Mouse (Mus musculus) intestine, embryonic 14.5 days (tissue): Measurements from ENCODE around the gene Gramd4. TPM values are rescaled to one million over a fixed set of nuclear protein-coding genes. Genes with fewer than 3 reads are reported as not detected.

Experiments used
- ATAC-seq: fragments of 200-750 bp; cut with Nextera tagmentation; replicated peaks from 2 replicates; pipeline ENCODE4 v1.8.0; 2017; ENCODE audit warnings: low read depth, moderate number of reproducible peaks, moderate TSS enrichment, moderate library complexity; ENCODE audit not compliant: low FRiP score, low TSS enrichment
- DNase-seq: peaks from one replicate; pipeline ENCODE4 v3.0.0-alpha.2; 2018; ENCODE audit warnings: low spot score
- H3K27ac ChIP-seq: fragments of 300-500 bp; sonication (generic); 2 replicates; pipeline ENCODE4 v1.5.1; 2014; ENCODE audit warnings: low read depth, mild to moderate bottlenecking, control low read depth
- H3K27me3 ChIP-seq: fragments of 300-500 bp; sonication (generic); replicated peaks from 2 replicates; pipeline ENCODE4 v1.6.1; 2014; ENCODE audit warnings: low read length, control low read depth; ENCODE audit not compliant: control insufficient read depth, insufficient read depth
- H3K36me3 ChIP-seq: fragments of 300-500 bp; sonication (generic); 2 replicates; pipeline ENCODE4 v1.6.1; 2014; ENCODE audit warnings: low read length, control low read depth; ENCODE audit not compliant: control insufficient read depth, insufficient read depth
- H3K4me1 ChIP-seq: fragments of 300-500 bp; sonication (generic); replicated peaks from 2 replicates; pipeline ENCODE4 v1.6.1; 2014; ENCODE audit warnings: low read length, control low read depth, mixed read lengths; ENCODE audit not compliant: control insufficient read depth, insufficient read depth
- H3K4me2 ChIP-seq: fragments of 300-500 bp; sonication (generic); 2 replicates; pipeline ENCODE4 v1.6.1; 2014; ENCODE audit warnings: low read length
- H3K4me3 ChIP-seq: fragments of 300-500 bp; sonication (generic); 2 replicates; pipeline ENCODE4 v1.5.1; 2014; ENCODE audit warnings: low read depth, low read length, control low read depth, mixed read lengths
- H3K9ac ChIP-seq: fragments of 300-500 bp; sonication (generic); 2 replicates; pipeline ENCODE4 v1.6.1; 2014; ENCODE audit warnings: mild to moderate bottlenecking, low read length
- H3K9me3 ChIP-seq: fragments of 300-500 bp; sonication (generic); 2 replicates; pipeline ENCODE4 v1.6.1; 2016; ENCODE audit warnings: low read length, control low read depth; ENCODE audit not compliant: control insufficient read depth
- WGBS: fragments of 180-500 bp; shearing (Covaris S2); extraction: QIAGEN DNeasy Blood & Tissue Kit; methylation state at CpG from one replicate; pipeline ENCODE4 v1.1.7; 2014; 5-methylcytosine and 5-hydroxymethylcytosine counted together
- polyA plus RNA-seq: library from polyadenylated mRNA; unstranded; fragments of >200 nt; fragmentation: Nextera tagmentation; extraction: Ambion mirVana; gene quantifications from 2 replicates; pipeline ENCODE4 v1.2.1, GENCODE M21; 2014

Gramd4 gene
- polyA plus RNA-seq, 1 experiment from 2014 or later, result 8.1 TPM

- H3K4me2 ChIP-seq, result no peak overlapping the region
Observed at GRCm38 (mm10) chr15:86035913-86036312, 21.6 kb upstream of the Gramd4 start.

GRCm38 (mm10) chr15:86038802-86039201 is 18.7 kb upstream of the Gramd4 start:
- no peak overlapping the region for H3K27ac ChIP-seq
- no peaks in the 10 kb centered on the region for H3K9me3 ChIP-seq
- peaks cover 26% of the 10 kb centered on the region for H3K27me3 ChIP-seq
- no peaks in the 10 kb centered on the region; the same call in 1 of the 2 replicates for H3K4me1 ChIP-seq
- ATAC-seq (peak; percentile 49; the same call in 1 of the 2 replicates), DNase-seq (peak; percentile 86)
- H3K4me2 ChIP-seq, result no peak overlapping the region
- no peaks in the 10 kb centered on the region for H3K36me3 ChIP-seq
- no peak overlapping the region for H3K9ac ChIP-seq
- H3K4me3 ChIP-seq, result no peak overlapping the region
- WGBS, result 0% methylated on average over 2 of the region's 2 CpGs

More at GRCm38 (mm10) chr15:86035913-86036312, 21.6 kb upstream of the Gramd4 start:
- Histone ChIP-seq H3K9me3 (peaks cover 4% of the 10 kb centered on the region; the same call in 1 of the 2 replicates), H3K27ac (no peak overlapping the region), H3K36me3 (no peaks in the 10 kb centered on the region), H3K4me3 (no peak overlapping the region), H3K27me3 (peaks cover 48% of the 10 kb centered on the region), H3K9ac (no peak overlapping the region), H3K4me1 (peaks cover 6% of the 10 kb centered on the region; the same call in 1 of the 2 replicates)
- ATAC-seq (peak; percentile 37; the same call in 1 of the 2 replicates), DNase-seq (no peak)
- 49% methylated on average over 3 of the region's 3 CpGs for WGBS

- no peak for ATAC-seq
- DNase-seq, result no peak
- H3K4me3 ChIP-seq, result no peak overlapping the region
- no peaks in the 10 kb centered on the region for H3K4me1 ChIP-seq
- H3K27me3 ChIP-seq, result peaks cover 14% of the 10 kb centered on the region
- H3K36me3 ChIP-seq, result no peaks in the 10 kb centered on the region
- H3K9me3 ChIP-seq, result no peaks in the 10 kb centered on the region
- H3K4me2 ChIP-seq, result no peak overlapping the region
- no peak overlapping the region for H3K27ac ChIP-seq
- 81% methylated on average over 5 of the region's 5 CpGs for WGBS
- H3K9ac ChIP-seq, result no peak overlapping the region
Observed at GRCm38 (mm10) chr15:86041421-86041820, 16.1 kb upstream of the Gramd4 start.

- ATAC-seq (no peak), DNase-seq (no peak)
- H3K4me1 ChIP-seq, result no peaks in the 10 kb centered on the region
- no peaks in the 10 kb centered on the region for H3K36me3 ChIP-seq
- WGBS, result 27% methylated on average over 4 of the region's 4 CpGs
- no peak overlapping the region for H3K27ac ChIP-seq
- peaks cover 14% of the 10 kb centered on the region for H3K27me3 ChIP-seq
- H3K9ac ChIP-seq, result no peak overlapping the region
- no peak overlapping the region for H3K4me3 ChIP-seq
- no peaks in the 10 kb centered on the region for H3K9me3 ChIP-seq
- H3K4me2 ChIP-seq, result no peak overlapping the region
Observed at GRCm38 (mm10) chr15:86042364-86042763, 15.1 kb upstream of the Gramd4 start.

GRCm38 (mm10) chr15:86049510-86049909 is 8.0 kb upstream of the Gramd4 start:
- no peaks in the 10 kb centered on the region for H3K36me3 ChIP-seq
- no peak overlapping the region for H3K4me2 ChIP-seq
- H3K27me3 ChIP-seq, result no peaks in the 10 kb centered on the region
- no peak overlapping the region for H3K4me3 ChIP-seq
- H3K4me1 ChIP-seq, result no peaks in the 10 kb centered on the region
- no peaks in the 10 kb centered on the region for H3K9me3 ChIP-seq
- H3K27ac ChIP-seq, result no peak overlapping the region
- WGBS, result 83% methylated on average over 3 of the region's 3 CpGs
- H3K9ac ChIP-seq, result no peak overlapping the region
- DNase-seq, result no peak
- no peak for ATAC-seq

GRCm38 (mm10) chr15:86050170-86050743 is 7.2 kb upstream of the Gramd4 start:
- ATAC-seq, result no peak
- no peak overlapping the region for H3K4me2 ChIP-seq
- no peak overlapping the region for H3K27ac ChIP-seq
- 68% methylated on average over 4 of the region's 4 CpGs for WGBS
- H3K4me1 ChIP-seq, result no peaks in the 10 kb centered on the region
- no peaks in the 10 kb centered on the region for H3K36me3 ChIP-seq
- no peak for DNase-seq
- H3K9me3 ChIP-seq, result no peaks in the 10 kb centered on the region
- no peaks in the 10 kb centered on the region for H3K27me3 ChIP-seq
- H3K9ac ChIP-seq, result no peak overlapping the region
- no peak overlapping the region for H3K4me3 ChIP-seq

- no peaks in the 10 kb centered on the region for H3K36me3 ChIP-seq
- 87% methylated on average over 10 of the region's 10 CpGs for WGBS
- no peak for ATAC-seq
- no peaks in the 10 kb centered on the region for H3K9me3 ChIP-seq
- no peak overlapping the region for H3K9ac ChIP-seq
- H3K27me3 ChIP-seq, result no peaks in the 10 kb centered on the region
- no peak for DNase-seq
- H3K4me2 ChIP-seq, result no peak overlapping the region
- no peak overlapping the region for H3K27ac ChIP-seq
- H3K4me3 ChIP-seq, result no peak overlapping the region
- no peaks in the 10 kb centered on the region for H3K4me1 ChIP-seq
Observed at GRCm38 (mm10) chr15:86051152-86051551, 6.3 kb upstream of the Gramd4 start.

- no peak for ATAC-seq
- WGBS, result 79% methylated on average over 6 of the region's 6 CpGs
Observed at GRCm38 (mm10) chr15:86051878-86052478, 5.5 kb upstream of the Gramd4 start.

More at GRCm38 (mm10) chr15:86051878-86052478, 5.5 kb upstream of the Gramd4 start:
- Histone ChIP-seq H3K27me3 (no peaks in the 10 kb centered on the region), H3K9ac (no peak overlapping the region), H3K27ac (no peak overlapping the region), H3K4me3 (no peak overlapping the region), H3K4me2 (no peak overlapping the region), H3K36me3 (no peaks in the 10 kb centered on the region), H3K4me1 (no peaks in the 10 kb centered on the region), H3K9me3 (no peaks in the 10 kb centered on the region)
- DNase-seq, result no peak
